Mouse (Mus musculus): ENCODE results near the gene Olfr888. TPM values are rescaled to one million over a fixed set of nuclear protein-coding genes. Genes with fewer than 3 reads are reported as not detected.

The Olfr888 gene
- polyA plus RNA-seq (2015; fragmentation: Nextera tagmentation; extraction: Ambion mirVana): not detected in 2 replicates

GRCm38 (mm10) chr9:38107828-38108227, at the start of gene Olfr888:
Gene Olfr888 (plus strand): TSS chr9:38108128.
- 88% methylated on average over 1 of the region's 1 CpGs for WGBS
- Histone ChIP-seq H3K4me2 (no peak within 1 kb of the TSS), H3K4me3 (no peak within 1 kb of the TSS), H3K36me3 (ENCODE audit: poor library complexity, severe bottlenecking) (no peaks in the 10 kb centered on the region), H3K9me3 (replicated peaks) (no peaks in the 10 kb centered on the region), H3K27ac (no peak within 1 kb of the TSS), H3K27me3 (no peaks in the 10 kb centered on the region), H3K4me1 (no peaks in the 10 kb centered on the region), H3K9ac (no peak within 1 kb of the TSS)
- no peak for ATAC-seq

- Histone ChIP-seq H3K9ac (no peak within 1 kb of the TSS), H3K9me3 (replicated peaks) (no peaks in the 10 kb centered on the region), H3K4me1 (no peaks in the 10 kb centered on the region), H3K27ac (no peak within 1 kb of the TSS), H3K27me3 (no peaks in the 10 kb centered on the region), H3K4me3 (no peak within 1 kb of the TSS), H3K4me2 (no peak within 1 kb of the TSS), H3K36me3 (ENCODE audit: poor library complexity, severe bottlenecking) (no peaks in the 10 kb centered on the region)
- WGBS: 93% methylated on average over 3 of the region's 3 CpGs
- no peak for ATAC-seq
These were observed 46.9 kb upstream of the Olfr888 start, which contains the start of gene Olfr885 for GRCm38 (mm10) chr9:38061022-38061421. Gene Olfr885 (plus strand): TSS chr9:38061322.

- no peak within 1 kb of the TSS for H3K4me3 ChIP-seq
- no peak within 1 kb of the TSS for H3K4me2 ChIP-seq
- 68% methylated on average over 1 of the region's 1 CpGs for WGBS
- no peaks in the 10 kb centered on the region for H3K27me3 ChIP-seq
- H3K9me3 ChIP-seq (replicated peaks): no peaks in the 10 kb centered on the region; the same call in 1 of the 2 replicates
- no peak within 1 kb of the TSS for H3K9ac ChIP-seq
- H3K4me1 ChIP-seq: no peaks in the 10 kb centered on the region
- H3K36me3 ChIP-seq (ENCODE audit: poor library complexity, severe bottlenecking): no peaks in the 10 kb centered on the region
- no peak within 1 kb of the TSS for H3K27ac ChIP-seq
- ATAC-seq: no peak
These were observed 24.2 kb upstream of the Olfr888 start, which contains the start of gene Olfr887 for GRCm38 (mm10) chr9:38083772-38084171. Gene Olfr887 (plus strand): TSS chr9:38084072.

- H3K27me3 ChIP-seq: no peaks in the 10 kb centered on the region
- ATAC-seq: no peak
- H3K4me2 ChIP-seq: no peak within 1 kb of the TSS
- H3K36me3 ChIP-seq (ENCODE audit: poor library complexity, severe bottlenecking): no peaks in the 10 kb centered on the region
- H3K27ac ChIP-seq: no peak within 1 kb of the TSS
- no peak within 1 kb of the TSS for H3K9ac ChIP-seq
- H3K9me3 ChIP-seq (replicated peaks): no peaks in the 10 kb centered on the region
- H3K4me3 ChIP-seq: no peak within 1 kb of the TSS
- H3K4me1 ChIP-seq: no peaks in the 10 kb centered on the region
These were observed 7.0 kb downstream of the Olfr888 start, which contains the start of gene Olfr889 for GRCm38 (mm10) chr9:38114898-38115297. Gene Olfr889 (plus strand): TSS chr9:38115198.

GRCm38 (mm10) chr9:38142217-38142616, 34.3 kb downstream of the Olfr888 start, which contains the start of gene Olfr890:
Gene Olfr890 (plus strand): TSS chr9:38142517.
- no peak within 1 kb of the TSS for H3K4me3 ChIP-seq
- H3K9me3 ChIP-seq (replicated peaks): no peaks in the 10 kb centered on the region
- H3K4me1 ChIP-seq: no peaks in the 10 kb centered on the region
- H3K27me3 ChIP-seq: no peaks in the 10 kb centered on the region
- no peak within 1 kb of the TSS for H3K4me2 ChIP-seq
- H3K36me3 ChIP-seq (ENCODE audit: poor library complexity, severe bottlenecking): no peaks in the 10 kb centered on the region
- no peak within 1 kb of the TSS for H3K9ac ChIP-seq
- no peak within 1 kb of the TSS for H3K27ac ChIP-seq
- ATAC-seq: no peak

Other genes starting within 250 kb of the Olfr888 start
- not detected in 2 replicates for gene Olfr145, start 211.4 kb upstream of the Olfr888 start, polyA plus RNA-seq (2015; fragmentation: Nextera tagmentation; extraction: Ambion mirVana)
- not detected in 2 replicates for gene Olfr878, start 190.3 kb upstream of the Olfr888 start, polyA plus RNA-seq (2015; fragmentation: Nextera tagmentation; extraction: Ambion mirVana)
- not detected in 2 replicates for gene Olfr881, start 116.3 kb upstream of the Olfr888 start, polyA plus RNA-seq (2015; fragmentation: Nextera tagmentation; extraction: Ambion mirVana)
- gene Olfr883, start 82.3 kb upstream of the Olfr888 start, polyA plus RNA-seq (2015; fragmentation: Nextera tagmentation; extraction: Ambion mirVana): not detected in 2 replicates
- not detected in 2 replicates for gene Olfr884, start 61.6 kb upstream of the Olfr888 start, polyA plus RNA-seq (2015; fragmentation: Nextera tagmentation; extraction: Ambion mirVana)
- not detected in 2 replicates for gene Olfr885, start 46.8 kb upstream of the Olfr888 start, polyA plus RNA-seq (2015; fragmentation: Nextera tagmentation; extraction: Ambion mirVana)
- not detected in 2 replicates for gene Olfr887, start 24.1 kb upstream of the Olfr888 start, polyA plus RNA-seq (2015; fragmentation: Nextera tagmentation; extraction: Ambion mirVana)
- 0.05 and 0.08 TPM in 2 replicates for gene Olfr889, start 7.1 kb downstream of the Olfr888 start, polyA plus RNA-seq (2015; fragmentation: Nextera tagmentation; extraction: Ambion mirVana)
- gene Olfr890, start 34.4 kb downstream of the Olfr888 start, polyA plus RNA-seq (2015; fragmentation: Nextera tagmentation; extraction: Ambion mirVana): not detected in 2 replicates
- not detected in 2 replicates for gene Olfr891, start 72.7 kb downstream of the Olfr888 start, polyA plus RNA-seq (2015; fragmentation: Nextera tagmentation; extraction: Ambion mirVana)
- gene Olfr893, start 100.2 kb downstream of the Olfr888 start, polyA plus RNA-seq (2015; fragmentation: Nextera tagmentation; extraction: Ambion mirVana): not detected in 2 replicates
- gene Olfr894, start 109.9 kb downstream of the Olfr888 start, polyA plus RNA-seq (2015; fragmentation: Nextera tagmentation; extraction: Ambion mirVana): not detected in 2 replicates
- not detected in 2 replicates for gene Olfr143, start 144.6 kb downstream of the Olfr888 start, polyA plus RNA-seq (2015; fragmentation: Nextera tagmentation; extraction: Ambion mirVana)
- not detected in 2 replicates for gene Olfr895, start 159.7 kb downstream of the Olfr888 start, polyA plus RNA-seq (2015; fragmentation: Nextera tagmentation; extraction: Ambion mirVana)
- gene Olfr896-ps1, start 183.0 kb downstream of the Olfr888 start, polyA plus RNA-seq (2015; fragmentation: Nextera tagmentation; extraction: Ambion mirVana): not detected in 2 replicates
- gene Olfr25, start 220.9 kb downstream of the Olfr888 start, polyA plus RNA-seq (2015; fragmentation: Nextera tagmentation; extraction: Ambion mirVana): not detected in 2 replicates
- not detected in 2 replicates for gene Olfr898, start 240.3 kb downstream of the Olfr888 start, polyA plus RNA-seq (2015; fragmentation: Nextera tagmentation; extraction: Ambion mirVana)